ENCODE assay signal across 9 mouse cellular contexts in genomic region chr7:27306161-27307160, GRCm38 (mm10). TPM values are rescaled to one million over a fixed set of nuclear protein-coding genes. Genes with fewer than 3 reads are reported as not detected.
DNase-seq lines count a peak whose midpoint lies in the region; ATAC-seq and TF ChIP-seq lines count a peak whose summit lies in the region.
"Had no signal": no experiment of that assay in that cellular context is flagged by ENCODE, and none has a peak within 500 bp of the region (broad histone marks: within the 10 kb centered on the region; RNA-seq: fewer than 3 reads in every experiment).

No protein-coding gene starts in this region.

- H3K36me3 ChIP-seq in forebrain, embryonic 15.5 days, result no peaks in the 10 kb centered on the region

- H3K4me3 ChIP-seq in layer of hippocampus, adult 2 months, result no peak overlapping the region
- no peak overlapping the region for H3K4me3 ChIP-seq in forebrain, embryonic 15.5 days

- H3K9ac ChIP-seq in forebrain, embryonic 15.5 days (replicated peaks), result no peak overlapping the region

- no peaks in the 10 kb centered on the region for H3K9me3 ChIP-seq in forebrain, embryonic 15.5 days

- peak; percentile 82 for TF ChIP-seq CTCF in layer of hippocampus, adult 2 months (conservative IDR thresholded peaks at IDR 0.05)

- peaks cover 9% of the 10 kb centered on the region for H3K4me1 ChIP-seq in forebrain, embryonic 15.5 days

- H3K27ac ChIP-seq in layer of hippocampus, adult 2 months, result no peak overlapping the region
- H3K27ac ChIP-seq in forebrain, embryonic 15.5 days (replicated peaks), result no peak overlapping the region

- DNase-seq in cerebellum, postnatal 14 days, result peak; percentile 60 to 84
- DNase-seq in cerebellum, adult 11 months, result no peak
- peak in 1 of 2 experiments; percentile 45 for DNase-seq in layer of hippocampus, adult 2 months (ENCODE audit: low spot score in 2 of 2)
- no peak for DNase-seq in layer of hippocampus, adult 9-10 months (ENCODE audit: low spot score)
- DNase-seq in MN1 (ENCODE audit: low spot score), result peak; percentile 48
- peak; percentile 55 for DNase-seq in lung, postnatal 10 days
- no peak for DNase-seq in frontal cortex, postnatal 25 days (ENCODE audit: low spot score in 2 of 2)

- no peak for ATAC-seq in forebrain, embryonic 15.5 days (replicated peaks)

- H3K27me3 ChIP-seq in forebrain, embryonic 15.5 days, result no peaks in the 10 kb centered on the region

- no peak overlapping the region for H3K4me2 ChIP-seq in forebrain, embryonic 15.5 days (replicated peaks)

- WGBS in forebrain, embryonic 15.5 days, result 80% methylated on average over 24 of the region's 24 CpGs

RNA-seq across cellular contexts. Expression of gene Ltbp4, which starts 31.0 kb away (rescaled TPM):
- 10 to 100 TPM; 54.5 to 54.8 TPM for total RNA-seq in layer of hippocampus, adult 2 months (2021)
- 13.3 and 15.0 TPM in 2 replicates for polyA plus RNA-seq in forebrain, embryonic 15.5 days (2015; fragmentation: Nextera tagmentation; extraction: Ambion mirVana)

RNA-seq across cellular contexts. Expression of gene Numbl, which starts 48.2 kb away (rescaled TPM):
- total RNA-seq in layer of hippocampus, adult 2 months (2021), result 100 to 1,000 TPM; 135 to 148 TPM
- polyA plus RNA-seq in forebrain, embryonic 15.5 days (2015; fragmentation: Nextera tagmentation; extraction: Ambion mirVana), result 47.2 and 49.0 TPM in 2 replicates

RNA-seq across cellular contexts. Expression of gene Shkbp1, which starts 49.4 kb away (rescaled TPM):
- 10 to 100 TPM; 29.4 to 42.9 TPM for total RNA-seq in layer of hippocampus, adult 2 months (2021)
- 90.2 and 91.5 TPM in 2 replicates for polyA plus RNA-seq in forebrain, embryonic 15.5 days (2015; fragmentation: Nextera tagmentation; extraction: Ambion mirVana)

RNA-seq across cellular contexts. Expression of gene Gm20479, which starts 50.8 kb away (rescaled TPM):
- not detected for total RNA-seq in layer of hippocampus, adult 2 months (2021)
- 0.46 TPM in 1 of 2 replicates, not detected in the other for polyA plus RNA-seq in forebrain, embryonic 15.5 days (2015; fragmentation: Nextera tagmentation; extraction: Ambion mirVana)
- total RNA-seq: gastrocnemius, postnatal 4 days had no signal

Comparison
In these comparisons a context has a peak if more than half of its experiments do, and no peak if none do; other contexts are left out.
1. DNase-seq: peak in cerebellum, postnatal 14 days (2 of 2), MN1 (single experiment) and lung, postnatal 10 days (single experiment); none in cerebellum, adult 11 months (single experiment), layer of hippocampus, adult 9-10 months (single experiment) and frontal cortex, postnatal 25 days (0 of 2).